Mouse (Mus musculus): ENCODE data around the gene Tfip11. TPM values are rescaled to one million over a fixed set of nuclear protein-coding genes. Genes with fewer than 3 reads are reported as not detected.

The Tfip11 gene
- polyA plus RNA-seq, 1 experiment: 31.6 TPM

DNA sequence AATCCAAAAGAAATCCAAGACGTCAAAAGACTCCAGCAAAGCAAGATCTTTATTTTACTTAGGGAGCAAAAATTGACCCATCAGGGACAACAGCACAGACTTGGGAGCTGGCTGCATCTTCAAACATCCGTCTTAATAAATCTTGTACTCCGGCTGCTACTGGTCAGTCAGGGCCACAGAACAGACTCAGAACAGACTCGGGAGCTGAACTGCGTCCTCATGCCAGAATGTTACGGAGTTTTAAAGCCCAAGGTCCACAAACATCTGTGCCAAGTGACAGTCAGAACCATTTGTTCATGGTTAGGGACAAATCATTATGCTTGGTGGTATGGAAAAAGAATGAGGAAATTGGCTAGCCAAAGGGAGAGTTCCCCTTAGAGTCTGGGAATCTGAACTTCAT is 2.9 kb upstream of the Tfip11 start:
- H3K27me3 ChIP-seq (ENCODE audit: control insufficient read depth, insufficient read depth, low read length): no peaks in the 10 kb centered on the region
- no peak for TF ChIP-seq CTCF (IDR thresholded peaks at IDR 0.05; ENCODE audit: control insufficient read depth, insufficient read depth, insufficient replicate concordance, low read depth, low read length)
- TF ChIP-seq POLR2A (IDR thresholded peaks at IDR 0.05; ENCODE audit: control insufficient read depth, low read depth, low read length): no peak
- peaks cover 15% of the 10 kb centered on the region for H3K4me1 ChIP-seq (ENCODE audit: control insufficient read depth, insufficient read depth, low read length)
- no peaks in the 10 kb centered on the region for H3K36me3 ChIP-seq (ENCODE audit: control insufficient read depth, insufficient read depth, low read length)
- H3K27ac ChIP-seq (ENCODE audit: control insufficient read depth, insufficient read depth, low read depth, low read length): no peak overlapping the region
- no peak overlapping the region; the same call in 1 of the 2 replicates for H3K4me3 ChIP-seq (ENCODE audit: control insufficient read depth, low read depth, low read length)

DNA sequence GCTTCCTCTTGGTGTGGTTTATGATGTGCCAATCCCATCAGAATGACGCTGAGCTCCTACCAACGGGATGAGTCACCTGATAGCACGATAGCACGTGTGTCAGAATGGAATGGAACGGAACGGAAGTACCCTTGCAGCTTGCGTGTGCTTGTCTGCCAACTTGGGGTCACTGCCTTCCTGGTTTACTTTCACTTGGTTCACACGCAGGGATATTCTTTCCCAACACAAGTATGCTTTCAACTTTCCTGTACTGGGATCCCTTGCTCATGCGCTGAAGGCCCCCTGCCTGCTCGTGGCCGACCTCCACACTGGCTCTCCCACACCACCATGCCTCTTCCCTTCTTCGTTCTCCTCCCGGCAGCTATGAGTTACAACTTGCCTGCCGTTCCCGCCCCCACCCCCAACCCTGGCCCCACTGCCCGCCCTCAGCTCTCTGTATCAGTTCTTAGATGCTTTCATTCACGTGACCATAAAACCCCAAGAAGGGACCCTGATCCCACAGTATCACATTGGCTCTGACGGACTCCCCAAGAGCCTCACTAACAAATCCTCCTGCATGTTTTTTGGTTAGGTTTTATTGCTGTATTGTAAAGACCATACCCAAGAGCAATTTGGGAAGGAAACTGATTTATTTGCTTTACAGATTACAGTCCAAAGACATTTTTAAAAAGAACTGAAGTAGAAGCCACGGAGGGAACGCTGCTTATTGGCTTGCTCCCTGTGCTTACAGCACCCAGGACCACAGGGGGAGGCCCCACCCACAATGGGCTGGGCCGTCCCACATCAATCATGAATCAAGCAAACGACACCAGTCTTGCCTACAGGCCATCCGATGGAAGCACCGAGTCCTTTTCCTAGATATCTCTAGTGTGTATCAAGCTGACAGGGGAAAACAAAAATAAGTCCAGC is 1.3 kb upstream of the Tfip11 start:
- H3K27me3 ChIP-seq (ENCODE audit: control insufficient read depth, insufficient read depth, low read length): no peaks in the 10 kb centered on the region
- H3K4me3 ChIP-seq (ENCODE audit: control insufficient read depth, low read depth, low read length): peak overlapping the region; percentile 98
- TF ChIP-seq CTCF (IDR thresholded peaks at IDR 0.05; ENCODE audit: control insufficient read depth, insufficient read depth, insufficient replicate concordance, low read depth, low read length) (no peak), POLR2A (IDR thresholded peaks at IDR 0.05; ENCODE audit: control insufficient read depth, low read depth, low read length) (no peak; the same call in 1 of the 2 replicates)
- H3K27ac ChIP-seq (ENCODE audit: control insufficient read depth, insufficient read depth, low read depth, low read length): peak overlapping the region; percentile 71; the same call in 1 of the 2 replicates
- peaks cover 15% of the 10 kb centered on the region for H3K4me1 ChIP-seq (ENCODE audit: control insufficient read depth, insufficient read depth, low read length)
- H3K36me3 ChIP-seq (ENCODE audit: control insufficient read depth, insufficient read depth, low read length): peaks cover 2% of the 10 kb centered on the region

DNA sequence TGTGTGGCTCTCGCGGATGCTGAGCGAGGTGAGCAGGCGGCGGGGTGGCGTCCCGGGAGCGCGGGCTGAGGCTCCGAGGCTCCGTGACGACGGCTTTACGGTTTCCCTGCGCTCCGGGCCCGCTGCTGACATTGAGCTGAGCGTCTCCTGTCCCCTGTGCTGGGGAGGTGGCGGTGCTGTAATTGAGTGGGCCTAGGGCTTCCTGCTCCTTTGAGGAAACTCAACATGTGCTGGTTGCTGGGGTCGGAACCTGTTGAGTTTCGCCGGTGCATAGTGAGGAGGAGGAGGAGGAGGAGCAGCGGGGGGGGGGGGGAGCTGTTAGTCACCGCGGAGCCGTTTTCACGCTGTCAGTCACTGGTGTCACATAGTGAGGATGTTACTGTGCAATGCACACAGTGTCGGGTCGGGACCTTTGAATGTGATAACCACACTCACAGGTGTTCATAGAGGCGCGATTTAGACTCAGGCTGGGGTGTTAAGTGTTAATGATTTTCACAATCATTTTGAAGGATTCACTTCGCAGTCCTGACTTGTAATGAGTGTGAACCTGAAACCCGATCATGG is 370 bp downstream of the Tfip11 start:
- no peaks in the 10 kb centered on the region for H3K27me3 ChIP-seq (ENCODE audit: control insufficient read depth, insufficient read depth, low read length)
- peak overlapping the region; percentile 59 for H3K27ac ChIP-seq (ENCODE audit: control insufficient read depth, insufficient read depth, low read depth, low read length)
- peaks cover 6% of the 10 kb centered on the region for H3K36me3 ChIP-seq (ENCODE audit: control insufficient read depth, insufficient read depth, low read length)
- peaks cover 15% of the 10 kb centered on the region for H3K4me1 ChIP-seq (ENCODE audit: control insufficient read depth, insufficient read depth, low read length)
- TF ChIP-seq CTCF (IDR thresholded peaks at IDR 0.05; ENCODE audit: control insufficient read depth, insufficient read depth, insufficient replicate concordance, low read depth, low read length) (no peak), POLR2A (IDR thresholded peaks at IDR 0.05; ENCODE audit: control insufficient read depth, low read depth, low read length) (no peak)
- peak overlapping the region; percentile 98 for H3K4me3 ChIP-seq (ENCODE audit: control insufficient read depth, low read depth, low read length)

DNA sequence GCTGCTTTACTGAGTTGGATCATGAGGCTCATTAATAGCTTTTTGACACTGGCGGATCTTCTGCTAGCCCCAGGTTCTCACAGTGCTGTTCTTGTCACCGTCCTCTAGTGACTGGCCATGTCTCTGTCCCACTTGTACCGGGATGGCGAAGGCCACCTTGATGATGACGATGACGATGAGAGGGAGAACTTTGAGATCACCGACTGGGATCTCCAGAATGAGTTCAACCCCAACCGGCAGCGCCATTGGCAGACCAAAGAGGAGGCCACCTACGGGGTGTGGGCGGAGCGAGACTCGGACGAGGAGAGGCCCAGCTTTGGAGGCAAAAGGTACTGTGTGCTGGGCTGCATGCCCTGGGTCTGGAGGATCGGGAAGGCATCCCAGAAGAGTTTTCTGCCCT is 1.7 kb downstream of the Tfip11 start:
- H3K4me1 ChIP-seq (ENCODE audit: control insufficient read depth, insufficient read depth, low read length): peaks cover 15% of the 10 kb centered on the region
- peaks cover 9% of the 10 kb centered on the region for H3K36me3 ChIP-seq (ENCODE audit: control insufficient read depth, insufficient read depth, low read length)
- no peaks in the 10 kb centered on the region for H3K27me3 ChIP-seq (ENCODE audit: control insufficient read depth, insufficient read depth, low read length)
- TF ChIP-seq POLR2A (IDR thresholded peaks at IDR 0.05; ENCODE audit: control insufficient read depth, low read depth, low read length) (no peak), CTCF (IDR thresholded peaks at IDR 0.05; ENCODE audit: control insufficient read depth, insufficient read depth, insufficient replicate concordance, low read depth, low read length) (no peak)
- H3K4me3 ChIP-seq (ENCODE audit: control insufficient read depth, low read depth, low read length): no peak overlapping the region
- no peak overlapping the region for H3K27ac ChIP-seq (ENCODE audit: control insufficient read depth, insufficient read depth, low read depth, low read length)

DNA sequence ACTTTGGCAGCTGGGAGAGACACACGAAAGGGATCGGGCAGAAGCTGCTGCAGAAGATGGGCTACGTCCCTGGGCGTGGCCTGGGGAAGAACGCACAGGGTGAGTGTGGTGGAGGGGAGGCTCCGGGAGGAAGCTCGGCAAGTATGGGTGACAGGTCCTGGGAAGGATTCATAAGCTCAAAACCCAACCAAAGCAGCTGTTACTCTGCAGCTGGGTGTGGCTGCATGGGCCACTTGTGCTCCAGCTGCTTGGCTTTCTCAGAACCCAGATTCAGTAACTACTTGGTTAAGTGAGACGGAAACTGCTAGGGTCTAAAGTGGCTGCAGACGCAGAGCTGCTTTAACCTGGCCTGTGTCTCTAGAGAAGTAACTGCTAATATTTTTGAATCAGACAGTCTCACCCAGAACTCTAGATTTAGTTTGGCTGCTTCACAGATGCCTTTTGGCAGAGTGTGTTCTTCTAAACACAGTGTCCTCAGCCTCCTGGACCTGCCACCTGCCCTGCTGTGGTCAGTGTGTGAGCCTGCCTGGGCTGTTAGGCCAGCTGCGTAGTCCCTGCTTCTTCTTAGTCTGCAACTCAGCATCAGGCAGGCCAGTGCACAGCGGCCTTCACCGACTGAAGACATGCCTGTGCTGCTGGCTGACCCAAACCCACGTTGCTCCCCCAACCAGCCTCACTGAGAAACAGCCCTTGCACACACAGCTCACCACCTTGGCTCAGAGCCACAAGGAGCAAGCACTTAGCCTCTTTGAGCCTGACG is 3.8 kb downstream of the Tfip11 start:
- Histone ChIP-seq H3K4me1 (ENCODE audit: control insufficient read depth, insufficient read depth, low read length) (peaks cover 8% of the 10 kb centered on the region), H3K36me3 (ENCODE audit: control insufficient read depth, insufficient read depth, low read length) (peaks cover 9% of the 10 kb centered on the region), H3K27ac (ENCODE audit: control insufficient read depth, insufficient read depth, low read depth, low read length) (no peak overlapping the region), H3K27me3 (ENCODE audit: control insufficient read depth, insufficient read depth, low read length) (no peaks in the 10 kb centered on the region), H3K4me3 (ENCODE audit: control insufficient read depth, low read depth, low read length) (no peak overlapping the region)
- TF ChIP-seq CTCF (IDR thresholded peaks at IDR 0.05; ENCODE audit: control insufficient read depth, insufficient read depth, insufficient replicate concordance, low read depth, low read length): no peak
- TF ChIP-seq POLR2A (IDR thresholded peaks at IDR 0.05; ENCODE audit: control insufficient read depth, low read depth, low read length): no peak

DNA sequence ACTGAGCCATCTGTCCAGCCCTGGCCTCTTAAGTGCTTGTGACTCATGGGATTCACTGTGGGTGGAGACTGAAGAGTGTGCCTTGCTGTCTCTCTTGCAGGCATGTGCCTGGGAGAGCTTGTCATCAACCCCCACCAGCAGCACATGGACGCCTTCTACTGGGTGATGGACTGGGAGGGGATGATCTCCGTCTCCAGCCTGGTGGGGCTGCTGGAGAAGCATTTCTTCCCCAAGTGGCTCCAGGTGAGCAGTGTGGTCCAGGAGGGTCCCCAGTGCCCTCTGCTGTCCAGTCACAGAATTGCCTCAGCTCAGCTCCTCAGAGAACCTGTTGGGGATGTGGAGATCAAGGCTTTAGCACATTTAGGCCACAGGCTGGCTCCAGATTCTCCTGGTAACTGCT is 9.3 kb downstream of the Tfip11 start:
- Histone ChIP-seq H3K27ac (ENCODE audit: control insufficient read depth, insufficient read depth, low read depth, low read length) (no peak overlapping the region), H3K36me3 (ENCODE audit: control insufficient read depth, insufficient read depth, low read length) (peaks cover 6% of the 10 kb centered on the region)
- peak; percentile 63; the same call in 1 of the 2 replicates for TF ChIP-seq CTCF (IDR thresholded peaks at IDR 0.05; ENCODE audit: control insufficient read depth, insufficient read depth, insufficient replicate concordance, low read depth, low read length)
- TF ChIP-seq POLR2A (IDR thresholded peaks at IDR 0.05; ENCODE audit: control insufficient read depth, low read depth, low read length): no peak

DNA sequence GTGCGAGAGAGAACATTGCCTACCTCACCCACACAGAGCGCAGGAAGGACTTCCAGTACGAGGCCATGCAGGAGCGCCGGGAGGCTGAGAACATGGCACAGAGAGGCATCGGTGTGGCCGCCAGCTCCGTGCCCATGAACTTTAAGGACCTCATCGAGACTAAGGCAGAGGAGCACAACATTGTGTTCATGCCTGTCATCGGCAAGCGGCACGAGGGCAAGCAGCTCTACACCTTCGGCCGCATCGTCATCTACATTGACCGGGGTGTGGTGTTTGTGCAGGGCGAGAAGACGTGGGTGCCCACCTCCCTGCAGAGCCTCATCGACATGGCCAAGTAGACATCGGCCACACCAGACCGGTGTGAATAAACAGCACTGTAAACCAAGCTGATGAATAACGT is 10.8 kb downstream of the Tfip11 start:
- H3K36me3 ChIP-seq (ENCODE audit: control insufficient read depth, insufficient read depth, low read length): peaks cover 3% of the 10 kb centered on the region
- no peak for TF ChIP-seq CTCF (IDR thresholded peaks at IDR 0.05; ENCODE audit: control insufficient read depth, insufficient read depth, insufficient replicate concordance, low read depth, low read length)
- no peak for TF ChIP-seq POLR2A (IDR thresholded peaks at IDR 0.05; ENCODE audit: control insufficient read depth, low read depth, low read length)
- H3K4me1 ChIP-seq (ENCODE audit: control insufficient read depth, insufficient read depth, low read length): no peaks in the 10 kb centered on the region

More for the DNA sequence above, 9.3 kb downstream of the Tfip11 start:
- no peak overlapping the region for H3K4me3 ChIP-seq (ENCODE audit: control insufficient read depth, low read depth, low read length)
- H3K27me3 ChIP-seq (ENCODE audit: control insufficient read depth, insufficient read depth, low read length): no peaks in the 10 kb centered on the region
- H3K4me1 ChIP-seq (ENCODE audit: control insufficient read depth, insufficient read depth, low read length): no peaks in the 10 kb centered on the region

More for the DNA sequence above, 10.8 kb downstream of the Tfip11 start:
- Histone ChIP-seq H3K27me3 (ENCODE audit: control insufficient read depth, insufficient read depth, low read length) (no peaks in the 10 kb centered on the region), H3K27ac (ENCODE audit: control insufficient read depth, insufficient read depth, low read depth, low read length) (no peak overlapping the region), H3K4me3 (ENCODE audit: control insufficient read depth, low read depth, low read length) (no peak overlapping the region)
